Mouse (Mus musculus): Measurements from ENCODE around the gene Bclaf3. TPM values are rescaled to one million over a fixed set of nuclear protein-coding genes. Genes with fewer than 3 reads are reported as not detected.
A peak's percentile ranks its signal among the peaks of the same experiment; 100 is the strongest.

Gene Bclaf3
- total and polyA plus RNA-seq, 3 experiments = 12.8 to 23.7 TPM; not detected in 1

DNA sequence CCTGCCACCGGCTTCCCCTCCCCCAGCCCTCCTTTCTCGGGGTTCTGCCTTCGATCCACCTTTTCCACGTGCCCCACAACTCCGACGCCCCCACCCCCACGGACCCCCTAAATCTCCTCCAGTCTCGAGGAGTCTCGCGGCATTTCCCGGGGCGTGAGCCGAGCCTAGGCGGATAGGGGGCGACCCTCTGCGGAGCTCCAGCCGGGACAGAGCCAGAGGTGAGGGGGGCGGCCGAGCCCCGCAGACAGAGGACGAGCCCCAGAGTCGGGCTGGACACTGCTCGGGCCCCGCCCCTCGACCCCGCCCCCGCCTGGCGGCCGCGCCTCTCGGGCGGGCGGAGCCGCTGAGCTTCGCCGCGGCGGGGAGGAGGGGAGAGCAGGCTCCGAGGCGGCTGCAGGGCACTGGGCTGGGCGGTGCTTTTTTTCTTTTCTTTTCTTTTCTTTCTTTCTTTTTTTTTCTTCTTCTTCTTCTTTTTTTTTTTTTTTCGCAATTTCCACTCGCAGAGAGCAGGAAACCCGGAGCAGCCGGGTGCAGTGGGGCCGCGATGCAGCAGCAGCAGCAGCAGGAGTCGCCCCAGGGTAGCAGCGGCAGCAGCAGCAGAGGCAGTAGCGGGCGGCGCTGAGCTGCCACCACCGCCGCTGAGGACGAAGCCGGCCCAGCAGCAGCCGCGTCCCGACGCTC is 100.6 kb downstream of the Bclaf3 start, which contains the start of gene Sh3kbp1:
Sh3kbp1 (plus strand) TSS at position 366 of the 681 bp plus-strand sequence.
- peak within 1 kb of the TSS; percentile 88 for H3K4me3 ChIP-seq (ENCODE audit: control insufficient read depth in 1 of 2, insufficient read depth in 1 of 2, low read depth in 2 of 2, low read length in 2 of 2)

GRCm38 (mm10) chrX:159627588-159628566 is 101.4 kb downstream of the Bclaf3 start:
- Histone ChIP-seq H3K36me3 (ENCODE audit: control insufficient read depth in 1 of 2, insufficient read depth in 2 of 2, low read length in 2 of 2) (peaks cover 0 to 15% of the 10 kb centered on the region in 2 experiments; a peak in 2 of 4 replicates), H3K4me3 (ENCODE audit: control insufficient read depth in 1 of 2, insufficient read depth in 1 of 2, low read depth in 2 of 2, low read length in 2 of 2) (peak overlapping the region; percentile 88), H3K27me3 (ENCODE audit: control insufficient read depth in 1 of 2, insufficient read depth in 2 of 2, low read length in 2 of 2) (no peaks in the 10 kb centered on the region), H3K9me3 (replicated peaks; ENCODE audit: insufficient read depth, low read length) (no peaks in the 10 kb centered on the region), H3K27ac (ENCODE audit: control insufficient read depth, low read depth, low read length) (peak overlapping the region; percentile 72), H3K79me2 (ENCODE audit: control insufficient read depth, insufficient read depth, low read length, poor library complexity) (peaks cover 8% of the 10 kb centered on the region), H3K9ac (ENCODE audit: control insufficient read depth, low read depth, low read length, poor library complexity, severe bottlenecking) (peak overlapping the region; percentile 89), H3K4me1 (ENCODE audit: control insufficient read depth in 1 of 2, insufficient read depth in 2 of 2, low read length in 2 of 2) (peaks cover 6 to 10% of the 10 kb centered on the region in 2 experiments)
- peak; percentile 70 for DNase-seq (ENCODE audit: low read depth, low spot score)
- TF ChIP-seq ETS1 (IDR thresholded peaks at IDR 0.05; ENCODE audit: low read depth, low read length) = no peak
- TF ChIP-seq MAX (IDR thresholded peaks at IDR 0.05; ENCODE audit: low read length) = no peak
- TF ChIP-seq NELFE (IDR thresholded peaks at IDR 0.05; ENCODE audit: low read depth, low read length) = no peak
- TF ChIP-seq ZNF384 (IDR thresholded peaks at IDR 0.05; ENCODE audit: low read depth, low read length) = no peak
- no peak for TF ChIP-seq ZC3H11A (IDR thresholded peaks at IDR 0.05; ENCODE audit: low read depth, low read length)
- no peak; the same call in 1 of the 2 replicates for TF ChIP-seq SMC3 (IDR thresholded peaks at IDR 0.05; ENCODE audit: low read depth, low read length)
- peak; percentile 39; the same call in 1 of the 2 replicates for TF ChIP-seq NRF1 (IDR thresholded peaks at IDR 0.05; ENCODE audit: insufficient read depth, low read depth, low read length, poor library complexity, severe bottlenecking)
- no peak for TF ChIP-seq CHD1 (IDR thresholded peaks at IDR 0.05; ENCODE audit: low read depth, low read length)
- no peak for TF ChIP-seq MYC (IDR thresholded peaks at IDR 0.05; ENCODE audit: low read depth, low read length)
- TF ChIP-seq MXI1 (IDR thresholded peaks at IDR 0.05; ENCODE audit: low read depth, low read length) = peak; percentile 43
- 0 out of 2 replicates have a peak, but pooled peaks have one; percentile 40 for TF ChIP-seq ZMIZ1 (IDR thresholded peaks at IDR 0.05; ENCODE audit: low read depth, low read length)
- no peak for TF ChIP-seq E2F4 (IDR thresholded peaks at IDR 0.05; ENCODE audit: borderline replicate concordance, low read depth, low read length)
- 0 out of 2 replicates have a peak, but pooled peaks have one; percentile 58 for TF ChIP-seq UBTF (IDR thresholded peaks at IDR 0.05; ENCODE audit: borderline replicate concordance, insufficient read depth, low read depth, low read length)

More for the DNA sequence above, 100.6 kb downstream of the Bclaf3 start, which contains the start of gene Sh3kbp1:
- Histone ChIP-seq H3K27me3 (ENCODE audit: control insufficient read depth in 1 of 2, insufficient read depth in 2 of 2, low read length in 2 of 2) (no peaks in the 10 kb centered on the region), H3K79me2 (ENCODE audit: control insufficient read depth, insufficient read depth, low read length, poor library complexity) (peaks cover 8% of the 10 kb centered on the region), H3K9me3 (replicated peaks; ENCODE audit: insufficient read depth, low read length) (no peaks in the 10 kb centered on the region), H3K36me3 (ENCODE audit: control insufficient read depth in 1 of 2, insufficient read depth in 2 of 2, low read length in 2 of 2) (peaks cover 0 to 15% of the 10 kb centered on the region in 2 experiments; a peak in 2 of 4 replicates), H3K4me1 (ENCODE audit: control insufficient read depth in 1 of 2, insufficient read depth in 2 of 2, low read length in 2 of 2) (peaks cover 6 to 10% of the 10 kb centered on the region in 2 experiments), H3K9ac (ENCODE audit: control insufficient read depth, low read depth, low read length, poor library complexity, severe bottlenecking) (peak within 1 kb of the TSS; percentile 89), H3K27ac (ENCODE audit: control insufficient read depth, low read depth, low read length) (peak within 1 kb of the TSS; percentile 72)
- peak; percentile 76 for DNase-seq (ENCODE audit: low read depth, low spot score)
- TF ChIP-seq HCFC1 (IDR thresholded peaks at IDR 0.05; ENCODE audit: low read depth, low read length) (no peak), ETS1 (IDR thresholded peaks at IDR 0.05; ENCODE audit: low read depth, low read length) (no peak), CHD2 (IDR thresholded peaks at IDR 0.05; ENCODE audit: low read length) (peak; percentile 48), MEF2A (IDR thresholded peaks at IDR 0.05; ENCODE audit: extremely low read depth, insufficient replicate concordance, low read depth, low read length, poor library complexity, severe bottlenecking) (no peak), MYC (IDR thresholded peaks at IDR 0.05; ENCODE audit: low read depth, low read length) (no peak), MAZ (IDR thresholded peaks at IDR 0.05; ENCODE audit: low read depth, low read length) (no peak; the same call in 1 of the 2 replicates), RAD21 (IDR thresholded peaks at IDR 0.05; ENCODE audit: low read depth, low read length) (peak; percentile 38), ZNF384 (IDR thresholded peaks at IDR 0.05; ENCODE audit: low read depth, low read length) (peak; percentile 60; the same call in 1 of the 2 replicates), MYB (IDR thresholded peaks at IDR 0.05; ENCODE audit: low read depth, low read length) (no peak), KAT2A (conservative IDR thresholded peaks at IDR 0.05; ENCODE audit: low read depth, low read length) (no peak), MXI1 (IDR thresholded peaks at IDR 0.05; ENCODE audit: low read depth, low read length) (0 out of 2 replicates have a peak, but pooled peaks have one; percentile 32), MAFK (IDR thresholded peaks at IDR 0.05; ENCODE audit: borderline replicate concordance, low read depth, low read length) (no peak), SIN3A (IDR thresholded peaks at IDR 0.05; ENCODE audit: low read length) (peak; percentile 37; the same call in 1 of the 2 replicates), CTCF (IDR thresholded peaks at IDR 0.05 in 2 of 3, conservative IDR thresholded peaks at IDR 0.05 in 1 of 3; ENCODE audit: control insufficient read depth in 1 of 3, insufficient read depth in 1 of 3, low read depth in 2 of 3, low read length in 3 of 3, poor library complexity in 1 of 3, severe bottlenecking in 1 of 3) (peak in 2 of 3 experiments; percentile 36 to 65; a peak in 4 of 6 replicates), GATA1 (IDR thresholded peaks at IDR 0.05; ENCODE audit: low read depth, low read length) (no peak), UBTF (IDR thresholded peaks at IDR 0.05; ENCODE audit: borderline replicate concordance, insufficient read depth, low read depth, low read length) (peak; percentile 71; the same call in 1 of the 2 replicates), TBP (IDR thresholded peaks at IDR 0.05; ENCODE audit: low read depth, low read length) (no peak), NRF1 (IDR thresholded peaks at IDR 0.05; ENCODE audit: insufficient read depth, low read depth, low read length, poor library complexity, severe bottlenecking) (no peak), GABPA (IDR thresholded peaks at IDR 0.05; ENCODE audit: low read depth, low read length) (no peak), ZKSCAN1 (IDR thresholded peaks at IDR 0.05; ENCODE audit: low read depth, low read length) (no peak), RCOR1 (IDR thresholded peaks at IDR 0.05; ENCODE audit: low read depth, low read length) (no peak), ZC3H11A (IDR thresholded peaks at IDR 0.05; ENCODE audit: low read depth, low read length) (peak; percentile 20; the same call in 1 of the 2 replicates), SMC3 (IDR thresholded peaks at IDR 0.05; ENCODE audit: low read depth, low read length) (peak; percentile 40; the same call in 1 of the 2 replicates), JUND (IDR thresholded peaks at IDR 0.05; ENCODE audit: low read depth, low read length) (no peak), ELF1 (IDR thresholded peaks at IDR 0.05; ENCODE audit: low read depth, low read length) (no peak), POLR2A (IDR thresholded peaks at IDR 0.05; ENCODE audit: control insufficient read depth in 1 of 2, insufficient read depth in 1 of 2, low read depth in 1 of 2, low read length in 2 of 2, poor library complexity in 1 of 2) (peak in 1 of 2 experiments; percentile 66; a peak in 2 of 4 replicates), E2F4 (IDR thresholded peaks at IDR 0.05; ENCODE audit: borderline replicate concordance, low read depth, low read length) (no peak), ZMIZ1 (IDR thresholded peaks at IDR 0.05; ENCODE audit: low read depth, low read length) (no peak), NELFE (IDR thresholded peaks at IDR 0.05; ENCODE audit: low read depth, low read length) (peak; percentile 55), USF1 (IDR thresholded peaks at IDR 0.05; ENCODE audit: low read depth, low read length) (0 out of 2 replicates have a peak, but pooled peaks have one; percentile 8), TAL1 (IDR thresholded peaks at IDR 0.05; ENCODE audit: low read length) (no peak), POLR2AphosphoS5 (IDR thresholded peaks at IDR 0.05; ENCODE audit: borderline replicate concordance, low read depth, low read length) (no peak)

All from MEL (cell line).